Mouse (Mus musculus): ENCODE measurements around the gene Cryba2.

DNA sequence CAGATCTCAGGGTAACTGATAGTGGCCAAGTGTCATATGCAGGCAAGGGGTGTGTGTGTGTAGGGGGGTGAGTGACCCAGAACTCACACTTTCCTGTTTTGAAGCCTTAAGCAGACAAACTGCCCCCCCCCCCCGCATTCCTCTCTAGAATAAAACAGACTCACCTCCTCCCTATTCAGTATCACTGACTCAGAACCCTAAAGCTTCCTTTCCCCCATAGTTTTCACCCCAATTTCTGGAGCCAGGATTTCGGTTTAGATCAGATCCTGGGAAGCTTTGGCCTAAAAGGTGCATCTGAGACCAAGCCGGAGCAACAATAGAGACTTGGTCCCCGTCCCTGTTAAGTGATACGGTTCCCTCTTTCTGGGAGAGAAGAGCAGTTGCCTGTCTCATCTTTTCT is 9.5 kb downstream of the Cryba2 start:
- TF ChIP-seq POLR2A (IDR thresholded peaks at IDR 0.05; ENCODE audit: borderline replicate concordance, insufficient read depth, low read length) (no peak), CTCF (IDR thresholded peaks at IDR 0.05; ENCODE audit: borderline replicate concordance, insufficient read depth, low read depth, low read length) (no peak)
